Mouse (Mus musculus) embryonic facial prominence, embryonic 15.5 days (tissue): Measurements from ENCODE around the gene Tnfrsf8. TPM values are rescaled to one million over a fixed set of nuclear protein-coding genes. Genes with fewer than 3 reads are reported as not detected.

Experiments
- ATAC-seq: fragments of 200-750 bp; cut with Nextera tagmentation; 2 replicates; pipeline ENCODE4 v1.8.0; 2017; ENCODE audit warnings: low read depth, moderate TSS enrichment; ENCODE audit not compliant: insufficient number of reproducible peaks, low FRiP score, low TSS enrichment
- H3K27ac ChIP-seq: fragments of 300-500 bp; sonication (generic); replicated peaks from 2 replicates; pipeline ENCODE4 v1.5.1; 2015; ENCODE audit warnings: mild to moderate bottlenecking, inconsistent platforms
- H3K27me3 ChIP-seq: fragments of 300-500 bp; sonication (generic); 2 replicates; pipeline ENCODE4 v1.6.1; 2015; ENCODE audit warnings: inconsistent platforms
- H3K36me3 ChIP-seq: fragments of 300-500 bp; sonication (generic); 2 replicates; pipeline ENCODE4 v1.6.1; 2015; ENCODE audit warnings: mild to moderate bottlenecking, inconsistent platforms
- H3K4me1 ChIP-seq: fragments of 300-500 bp; sonication (generic); 2 replicates; pipeline ENCODE4 v1.6.1; 2015; ENCODE audit warnings: inconsistent platforms
- H3K4me2 ChIP-seq: fragments of 300-500 bp; sonication (generic); replicated peaks from 2 replicates; pipeline ENCODE4 v1.6.1; 2015; ENCODE audit warnings: mild to moderate bottlenecking, inconsistent platforms
- H3K4me3 ChIP-seq: fragments of 300-500 bp; sonication (generic); replicated peaks from 2 replicates; pipeline ENCODE4 v1.5.1; 2015; ENCODE audit warnings: mild to moderate bottlenecking, inconsistent platforms
- H3K9ac ChIP-seq: fragments of 300-500 bp; sonication (generic); 2 replicates; pipeline ENCODE4 v1.6.1; 2015; ENCODE audit warnings: inconsistent platforms
- H3K9me3 ChIP-seq: fragments of 300-500 bp; sonication (generic); replicated peaks from 2 replicates; pipeline ENCODE4 v1.6.1; 2016; ENCODE audit warnings: inconsistent platforms
- WGBS: fragments of 180-500 bp; shearing (Covaris S2); methylation state at CpG from one replicate; pipeline ENCODE4 v1.1.7; 2015; 5-methylcytosine and 5-hydroxymethylcytosine counted together
- polyA plus RNA-seq: library from polyadenylated mRNA; unstranded; fragments of >200 nt; fragmentation: Nextera tagmentation; extraction: Ambion mirVana; gene quantifications from 2 replicates; pipeline ENCODE4 v1.2.1, GENCODE M21; 2015

Tnfrsf8 gene
- polyA plus RNA-seq, 1 experiment from 2014 or later, result 0.20 TPM

- no peaks in the 10 kb centered on the region for H3K4me1 ChIP-seq
- no peak for ATAC-seq
- WGBS, result 72% methylated on average over 4 of the region's 4 CpGs
These were observed 90.4 kb downstream of the Tnfrsf8 start for GRCm38 (mm10) chr4:145224613-145225012.

GRCm38 (mm10) chr4:145222064-145222463, 92.9 kb downstream of the Tnfrsf8 start:
- ATAC-seq, result 0 out of 2 replicates have a peak, but pooled peaks have one; percentile 16
- Histone ChIP-seq H3K9me3 (no peaks in the 10 kb centered on the region), H3K4me1 (no peaks in the 10 kb centered on the region), H3K4me2 (no peak overlapping the region), H3K27me3 (no peaks in the 10 kb centered on the region), H3K27ac (no peak overlapping the region), H3K36me3 (no peaks in the 10 kb centered on the region), H3K9ac (no peak overlapping the region), H3K4me3 (no peak overlapping the region)
- WGBS, result 75% methylated on average over 8 of the region's 8 CpGs

More at GRCm38 (mm10) chr4:145224613-145225012, 90.4 kb downstream of the Tnfrsf8 start:
- H3K36me3 ChIP-seq, result no peaks in the 10 kb centered on the region
- no peaks in the 10 kb centered on the region for H3K9me3 ChIP-seq
- H3K27ac ChIP-seq, result no peak overlapping the region
- no peaks in the 10 kb centered on the region for H3K27me3 ChIP-seq
- no peak overlapping the region for H3K4me2 ChIP-seq
- no peak overlapping the region for H3K9ac ChIP-seq
- H3K4me3 ChIP-seq, result no peak overlapping the region

- Histone ChIP-seq H3K27me3 (no peaks in the 10 kb centered on the region), H3K4me3 (no peak overlapping the region), H3K9ac (no peak overlapping the region), H3K9me3 (no peaks in the 10 kb centered on the region), H3K4me1 (no peaks in the 10 kb centered on the region), H3K4me2 (no peak overlapping the region), H3K27ac (no peak overlapping the region), H3K36me3 (no peaks in the 10 kb centered on the region)
- ATAC-seq, result no peak
- 55% methylated on average over 2 of the region's 2 CpGs for WGBS
These were observed 93.6 kb downstream of the Tnfrsf8 start for GRCm38 (mm10) chr4:145221379-145221778.

- Histone ChIP-seq H3K36me3 (no peaks in the 10 kb centered on the region), H3K4me2 (no peak overlapping the region), H3K9me3 (no peaks in the 10 kb centered on the region), H3K4me3 (no peak overlapping the region), H3K27ac (no peak overlapping the region), H3K9ac (no peak overlapping the region), H3K4me1 (no peaks in the 10 kb centered on the region), H3K27me3 (no peaks in the 10 kb centered on the region)
- no peak for ATAC-seq
- WGBS, result 59% methylated on average over 1 of the region's 1 CpGs
These were observed 95.0 kb downstream of the Tnfrsf8 start for GRCm38 (mm10) chr4:145220001-145220400.

GRCm38 (mm10) chr4:145219240-145219985, 95.6 kb downstream of the Tnfrsf8 start:
- H3K4me3 ChIP-seq, result no peak overlapping the region
- H3K9ac ChIP-seq, result no peak overlapping the region
- ATAC-seq, result no peak
- H3K27ac ChIP-seq, result no peak overlapping the region
- 57% methylated on average over 15 of the region's 15 CpGs for WGBS
- H3K36me3 ChIP-seq, result no peaks in the 10 kb centered on the region
- H3K4me2 ChIP-seq, result no peak overlapping the region
- H3K27me3 ChIP-seq, result no peaks in the 10 kb centered on the region
- no peaks in the 10 kb centered on the region for H3K9me3 ChIP-seq
- H3K4me1 ChIP-seq, result no peaks in the 10 kb centered on the region

- H3K27me3 ChIP-seq, result no peaks in the 10 kb centered on the region
- H3K4me2 ChIP-seq, result no peak overlapping the region
- WGBS, result 60% methylated on average over 5 of the region's 5 CpGs
- no peak for ATAC-seq
- no peaks in the 10 kb centered on the region for H3K9me3 ChIP-seq
- no peaks in the 10 kb centered on the region for H3K4me1 ChIP-seq
- H3K27ac ChIP-seq, result no peak overlapping the region
- no peak overlapping the region for H3K9ac ChIP-seq
- no peaks in the 10 kb centered on the region for H3K36me3 ChIP-seq
- H3K4me3 ChIP-seq, result no peak overlapping the region
These were observed 97.1 kb downstream of the Tnfrsf8 start for GRCm38 (mm10) chr4:145217837-145218236.

Other genes starting within 250 kb of the Tnfrsf8 start
- gene Vps13d, start 120.2 kb downstream of the Tnfrsf8 start, polyA plus RNA-seq, result 8.8 and 13.0 TPM in 2 replicates
- 4.4 and 4.8 TPM in 2 replicates for gene Tnfrsf1b, start 68.3 kb downstream of the Tnfrsf8 start, polyA plus RNA-seq
- gene Zfp990, start 195.6 kb upstream of the Tnfrsf8 start, polyA plus RNA-seq, result not detected in 2 replicates